Mouse (Mus musculus): Measurements from ENCODE around the gene Cela3b. TPM values are rescaled to one million over a fixed set of nuclear protein-coding genes. Genes with fewer than 3 reads are reported as not detected.

The Cela3b gene
- polyA plus RNA-seq, 1 experiment from 2014 or later, result not detected

- Histone ChIP-seq H3K9ac (replicated peaks; ENCODE audit: low read depth, low read length) (no peak overlapping the region), H3K4me1 (replicated peaks; ENCODE audit: control insufficient read depth, insufficient read depth, low read length) (peaks cover 13% of the 10 kb centered on the region), H3K36me3 (ENCODE audit: control insufficient read depth, insufficient read depth) (no peaks in the 10 kb centered on the region), H3K27me3 (replicated peaks; ENCODE audit: control insufficient read depth, insufficient read depth, low read length) (no peaks in the 10 kb centered on the region), H3K27ac (ENCODE audit: low read length) (no peak overlapping the region), H3K9me3 (ENCODE audit: control insufficient read depth, low read length) (no peaks in the 10 kb centered on the region), H3K4me3 (replicated peaks; ENCODE audit: low read length) (no peak overlapping the region), H3K4me2 (ENCODE audit: low read length) (no peak overlapping the region)
- WGBS, result 75% methylated on average over 13 of the region's 13 CpGs
- ATAC-seq, result no peak
These were observed 34.9 kb upstream of the Cela3b start for GRCm38 (mm10) chr4:137465125-137465787.

- Histone ChIP-seq H3K4me3 (replicated peaks; ENCODE audit: low read length) (no peak overlapping the region), H3K27ac (ENCODE audit: low read length) (no peak overlapping the region), H3K9ac (replicated peaks; ENCODE audit: low read depth, low read length) (no peak overlapping the region), H3K4me2 (ENCODE audit: low read length) (no peak overlapping the region), H3K36me3 (ENCODE audit: control insufficient read depth, insufficient read depth) (no peaks in the 10 kb centered on the region), H3K4me1 (replicated peaks; ENCODE audit: control insufficient read depth, insufficient read depth, low read length) (no peaks in the 10 kb centered on the region), H3K9me3 (ENCODE audit: control insufficient read depth, low read length) (no peaks in the 10 kb centered on the region), H3K27me3 (replicated peaks; ENCODE audit: control insufficient read depth, insufficient read depth, low read length) (no peaks in the 10 kb centered on the region)
- WGBS, result 90% methylated on average over 16 of the region's 16 CpGs
- ATAC-seq, result no peak
These were observed 31.8 kb upstream of the Cela3b start for GRCm38 (mm10) chr4:137461981-137462690.

GRCm38 (mm10) chr4:137461217-137461616 is 30.9 kb upstream of the Cela3b start:
- Histone ChIP-seq H3K4me3 (replicated peaks; ENCODE audit: low read length) (no peak overlapping the region), H3K9ac (replicated peaks; ENCODE audit: low read depth, low read length) (no peak overlapping the region), H3K27ac (ENCODE audit: low read length) (no peak overlapping the region), H3K36me3 (ENCODE audit: control insufficient read depth, insufficient read depth) (no peaks in the 10 kb centered on the region), H3K27me3 (replicated peaks; ENCODE audit: control insufficient read depth, insufficient read depth, low read length) (no peaks in the 10 kb centered on the region), H3K4me2 (ENCODE audit: low read length) (no peak overlapping the region), H3K9me3 (ENCODE audit: control insufficient read depth, low read length) (no peaks in the 10 kb centered on the region), H3K4me1 (replicated peaks; ENCODE audit: control insufficient read depth, insufficient read depth, low read length) (no peaks in the 10 kb centered on the region)
- 82% methylated on average over 4 of the region's 4 CpGs for WGBS
- ATAC-seq, result no peak

- 58% methylated on average over 14 of the region's 14 CpGs for WGBS
- no peak for ATAC-seq
- no peaks in the 10 kb centered on the region for H3K27me3 ChIP-seq (replicated peaks; ENCODE audit: control insufficient read depth, insufficient read depth, low read length)
- no peaks in the 10 kb centered on the region for H3K9me3 ChIP-seq (ENCODE audit: control insufficient read depth, low read length)
- no peak overlapping the region for H3K4me2 ChIP-seq (ENCODE audit: low read length)
- H3K36me3 ChIP-seq (ENCODE audit: control insufficient read depth, insufficient read depth), result no peaks in the 10 kb centered on the region
- H3K4me3 ChIP-seq (replicated peaks; ENCODE audit: low read length), result no peak overlapping the region
- H3K27ac ChIP-seq (ENCODE audit: low read length), result no peak overlapping the region
- H3K4me1 ChIP-seq (replicated peaks; ENCODE audit: control insufficient read depth, insufficient read depth, low read length), result no peaks in the 10 kb centered on the region
- no peak overlapping the region for H3K9ac ChIP-seq (replicated peaks; ENCODE audit: low read depth, low read length)
These were observed 30.3 kb upstream of the Cela3b start for GRCm38 (mm10) chr4:137460676-137461075.

- no peak overlapping the region for H3K9ac ChIP-seq (replicated peaks; ENCODE audit: low read depth, low read length)
- H3K27me3 ChIP-seq (replicated peaks; ENCODE audit: control insufficient read depth, insufficient read depth, low read length), result no peaks in the 10 kb centered on the region
- no peak overlapping the region for H3K4me3 ChIP-seq (replicated peaks; ENCODE audit: low read length)
- no peak overlapping the region for H3K4me2 ChIP-seq (ENCODE audit: low read length)
- H3K27ac ChIP-seq (ENCODE audit: low read length), result no peak overlapping the region
- no peaks in the 10 kb centered on the region for H3K36me3 ChIP-seq (ENCODE audit: control insufficient read depth, insufficient read depth)
- ATAC-seq, result no peak
- no peaks in the 10 kb centered on the region for H3K9me3 ChIP-seq (ENCODE audit: control insufficient read depth, low read length)
- 82% methylated on average over 5 of the region's 5 CpGs for WGBS
- no peaks in the 10 kb centered on the region for H3K4me1 ChIP-seq (replicated peaks; ENCODE audit: control insufficient read depth, insufficient read depth, low read length)
These were observed 28.5 kb upstream of the Cela3b start for GRCm38 (mm10) chr4:137458861-137459260.

- H3K4me2 ChIP-seq (ENCODE audit: low read length), result no peak overlapping the region
- WGBS, result 87% methylated on average over 9 of the region's 9 CpGs
- no peak overlapping the region for H3K9ac ChIP-seq (replicated peaks; ENCODE audit: low read depth, low read length)
- no peak for ATAC-seq
- no peaks in the 10 kb centered on the region for H3K27me3 ChIP-seq (replicated peaks; ENCODE audit: control insufficient read depth, insufficient read depth, low read length)
- H3K4me1 ChIP-seq (replicated peaks; ENCODE audit: control insufficient read depth, insufficient read depth, low read length), result no peaks in the 10 kb centered on the region
- no peaks in the 10 kb centered on the region for H3K9me3 ChIP-seq (ENCODE audit: control insufficient read depth, low read length)
- no peak overlapping the region for H3K4me3 ChIP-seq (replicated peaks; ENCODE audit: low read length)
- H3K36me3 ChIP-seq (ENCODE audit: control insufficient read depth, insufficient read depth), result no peaks in the 10 kb centered on the region
- H3K27ac ChIP-seq (ENCODE audit: low read length), result no peak overlapping the region
These were observed 28.0 kb upstream of the Cela3b start for GRCm38 (mm10) chr4:137458310-137458709.

GRCm38 (mm10) chr4:137457292-137457691 is 27.0 kb upstream of the Cela3b start:
- Histone ChIP-seq H3K36me3 (ENCODE audit: control insufficient read depth, insufficient read depth) (no peaks in the 10 kb centered on the region), H3K27me3 (replicated peaks; ENCODE audit: control insufficient read depth, insufficient read depth, low read length) (no peaks in the 10 kb centered on the region), H3K4me2 (ENCODE audit: low read length) (no peak overlapping the region), H3K4me3 (replicated peaks; ENCODE audit: low read length) (no peak overlapping the region), H3K9me3 (ENCODE audit: control insufficient read depth, low read length) (no peaks in the 10 kb centered on the region), H3K27ac (ENCODE audit: low read length) (no peak overlapping the region), H3K9ac (replicated peaks; ENCODE audit: low read depth, low read length) (no peak overlapping the region), H3K4me1 (replicated peaks; ENCODE audit: control insufficient read depth, insufficient read depth, low read length) (no peaks in the 10 kb centered on the region)
- WGBS, result 79% methylated on average over 4 of the region's 4 CpGs
- no peak for ATAC-seq

- WGBS, result 86% methylated on average over 12 of the region's 12 CpGs
These were observed 26.2 kb upstream of the Cela3b start for GRCm38 (mm10) chr4:137456581-137456980.

GRCm38 (mm10) chr4:137454582-137454981 is 24.2 kb upstream of the Cela3b start:
- Histone ChIP-seq H3K4me1 (replicated peaks; ENCODE audit: control insufficient read depth, insufficient read depth, low read length) (no peaks in the 10 kb centered on the region), H3K4me3 (replicated peaks; ENCODE audit: low read length) (no peak overlapping the region), H3K9ac (replicated peaks; ENCODE audit: low read depth, low read length) (no peak overlapping the region), H3K27ac (ENCODE audit: low read length) (no peak overlapping the region), H3K36me3 (ENCODE audit: control insufficient read depth, insufficient read depth) (no peaks in the 10 kb centered on the region), H3K4me2 (ENCODE audit: low read length) (no peak overlapping the region), H3K9me3 (ENCODE audit: control insufficient read depth, low read length) (no peaks in the 10 kb centered on the region), H3K27me3 (replicated peaks; ENCODE audit: control insufficient read depth, insufficient read depth, low read length) (no peaks in the 10 kb centered on the region)
- 90% methylated on average over 14 of the region's 14 CpGs for WGBS
- ATAC-seq, result no peak

More at GRCm38 (mm10) chr4:137456581-137456980, 26.2 kb upstream of the Cela3b start:
- no peak for ATAC-seq
- Histone ChIP-seq H3K9me3 (ENCODE audit: control insufficient read depth, low read length) (no peaks in the 10 kb centered on the region), H3K4me3 (replicated peaks; ENCODE audit: low read length) (no peak overlapping the region), H3K4me1 (replicated peaks; ENCODE audit: control insufficient read depth, insufficient read depth, low read length) (no peaks in the 10 kb centered on the region), H3K9ac (replicated peaks; ENCODE audit: low read depth, low read length) (no peak overlapping the region), H3K27ac (ENCODE audit: low read length) (no peak overlapping the region), H3K27me3 (replicated peaks; ENCODE audit: control insufficient read depth, insufficient read depth, low read length) (no peaks in the 10 kb centered on the region), H3K4me2 (ENCODE audit: low read length) (no peak overlapping the region), H3K36me3 (ENCODE audit: control insufficient read depth, insufficient read depth) (no peaks in the 10 kb centered on the region)
